27 mouse cellular contexts compared by ENCODE assay signal in genomic region chr1:98522977-98523376, GRCm38 (mm10).
DNase-seq lines count a peak whose midpoint lies in the region; ATAC-seq lines count a peak whose summit lies in the region.
"Had no signal": no experiment of that assay in that cellular context is flagged by ENCODE, and none has a peak within 500 bp of the region (broad histone marks: within the 10 kb centered on the region; RNA-seq: fewer than 3 reads in every experiment).

No protein-coding gene starts in this region.

- WGBS in forebrain, embryonic 15.5 days = 79% methylated on average over 2 of the region's 2 CpGs
- 90% methylated on average over 2 of the region's 2 CpGs for WGBS in forebrain, embryonic 12.5 days
- 80% methylated on average over 2 of the region's 2 CpGs for WGBS in midbrain, embryonic 12.5 days
- 84% methylated on average over 2 of the region's 2 CpGs for WGBS in midbrain, embryonic 16.5 days

- H3K36me3 ChIP-seq in forebrain, embryonic 15.5 days = no peaks in the 10 kb centered on the region
- H3K36me3 ChIP-seq in forebrain, embryonic 12.5 days (replicated peaks) = no peaks in the 10 kb centered on the region
- no peaks in the 10 kb centered on the region for H3K36me3 ChIP-seq in midbrain, embryonic 12.5 days
- no peaks in the 10 kb centered on the region for H3K36me3 ChIP-seq in midbrain, embryonic 16.5 days (ENCODE audit: control insufficient read depth, insufficient read depth, low read length)
- H3K36me3 ChIP-seq: embryonic facial prominence, embryonic 10.5 days; heart, embryonic 12.5 days; hindbrain, embryonic 10.5 days; limb, embryonic 10.5 days; liver, embryonic 15.5 days; lung, embryonic 15.5 days; stomach, embryonic 15.5 days had no signal

- no peak overlapping the region for H3K4me3 ChIP-seq in forebrain, embryonic 15.5 days
- H3K4me3 ChIP-seq in forebrain, embryonic 12.5 days (replicated peaks) = no peak overlapping the region
- H3K4me3 ChIP-seq in midbrain, embryonic 12.5 days = no peak overlapping the region
- no peak overlapping the region for H3K4me3 ChIP-seq in midbrain, embryonic 16.5 days (ENCODE audit: low read depth, low read length)
- H3K4me3 ChIP-seq: embryonic facial prominence, embryonic 10.5 days; heart, embryonic 12.5 days; hindbrain, embryonic 10.5 days; layer of hippocampus, adult 2 months; limb, embryonic 10.5 days; liver, embryonic 15.5 days; lung, embryonic 15.5 days; stomach, embryonic 15.5 days had no signal

- H3K27ac ChIP-seq in forebrain, embryonic 15.5 days (replicated peaks) = no peak overlapping the region
- no peak overlapping the region for H3K27ac ChIP-seq in forebrain, embryonic 12.5 days
- no peak overlapping the region for H3K27ac ChIP-seq in midbrain, embryonic 12.5 days (replicated peaks)
- no peak overlapping the region for H3K27ac ChIP-seq in midbrain, embryonic 16.5 days (ENCODE audit: low read length)
- H3K27ac ChIP-seq: embryonic facial prominence, embryonic 10.5 days; hindbrain, embryonic 10.5 days; layer of hippocampus, adult 2 months; limb, embryonic 10.5 days; liver, embryonic 15.5 days; lung, embryonic 15.5 days; stomach, embryonic 15.5 days had no signal

- H3K9me3 ChIP-seq in forebrain, embryonic 15.5 days = no peaks in the 10 kb centered on the region
- no peaks in the 10 kb centered on the region for H3K9me3 ChIP-seq in forebrain, embryonic 12.5 days
- H3K9me3 ChIP-seq in midbrain, embryonic 12.5 days = no peaks in the 10 kb centered on the region
- no peaks in the 10 kb centered on the region for H3K9me3 ChIP-seq in midbrain, embryonic 16.5 days (replicated peaks; ENCODE audit: control insufficient read depth, low read length, poor library complexity, severe bottlenecking)
- H3K9me3 ChIP-seq: embryonic facial prominence, embryonic 10.5 days; heart, embryonic 12.5 days; hindbrain, embryonic 10.5 days; limb, embryonic 10.5 days; liver, embryonic 15.5 days; lung, embryonic 15.5 days; stomach, embryonic 15.5 days had no signal

- H3K9ac ChIP-seq in forebrain, embryonic 15.5 days (replicated peaks) = no peak overlapping the region
- H3K9ac ChIP-seq in forebrain, embryonic 12.5 days = no peak overlapping the region
- H3K9ac ChIP-seq in midbrain, embryonic 12.5 days (replicated peaks) = no peak overlapping the region
- H3K9ac ChIP-seq in midbrain, embryonic 16.5 days (ENCODE audit: low read depth, low read length) = no peak overlapping the region
- H3K9ac ChIP-seq: heart, embryonic 12.5 days; liver, embryonic 15.5 days; lung, embryonic 15.5 days; stomach, embryonic 15.5 days had no signal

- ATAC-seq in forebrain, embryonic 15.5 days (replicated peaks) = peak; percentile 43; the same call in 1 of the 2 replicates
- no peak for ATAC-seq in forebrain, embryonic 12.5 days (ENCODE audit: low FRiP score)
- 0 out of 2 replicates have a peak, but pooled peaks have one; percentile 34 for ATAC-seq in midbrain, embryonic 12.5 days (ENCODE audit: low FRiP score, low read depth)
- ATAC-seq in midbrain, embryonic 16.5 days = no peak
- ATAC-seq: inflammation-experienced regulatory T-cells, adult 6 months had no signal

- no peak overlapping the region for H3K4me2 ChIP-seq in forebrain, embryonic 15.5 days (replicated peaks)
- H3K4me2 ChIP-seq in forebrain, embryonic 12.5 days = no peak overlapping the region
- no peak overlapping the region for H3K4me2 ChIP-seq in midbrain, embryonic 12.5 days (replicated peaks)
- H3K4me2 ChIP-seq in midbrain, embryonic 16.5 days (ENCODE audit: low read length) = no peak overlapping the region
- H3K4me2 ChIP-seq: heart, embryonic 12.5 days; liver, embryonic 15.5 days; lung, embryonic 15.5 days; stomach, embryonic 15.5 days had no signal

- H3K27me3 ChIP-seq in forebrain, embryonic 15.5 days = no peaks in the 10 kb centered on the region
- no peaks in the 10 kb centered on the region for H3K27me3 ChIP-seq in forebrain, embryonic 12.5 days
- H3K27me3 ChIP-seq in midbrain, embryonic 12.5 days = no peaks in the 10 kb centered on the region
- H3K27me3 ChIP-seq in midbrain, embryonic 16.5 days (ENCODE audit: control insufficient read depth, insufficient read depth, low read depth, low read length) = no peaks in the 10 kb centered on the region
- H3K27me3 ChIP-seq: heart, embryonic 12.5 days; liver, embryonic 15.5 days; lung, embryonic 15.5 days; stomach, embryonic 15.5 days had no signal

- peak; percentile 17 for DNase-seq in ES-CJ7 (ENCODE audit: low read depth, low spot score)
- peak; percentile 4 for DNase-seq in ZHBTc4 (ENCODE audit: low read depth, low spot score)
- DNase-seq in gastrocnemius, adult 8-10 months (ENCODE audit: low spot score in 2 of 2) = no peak
- DNase-seq: adrenal gland, postnatal 25 days; cerebellum, adult 11-12 months; gastrocnemius, postnatal 25 days; heart, adult 18-20 months; heart, postnatal 10 days; kidney, adult 9 months; kidney, postnatal 25 days; liver; lung, postnatal 4 days; thymus, adult 18-20 months; thymus, postnatal 4 days had no signal

- no peaks in the 10 kb centered on the region for H3K4me1 ChIP-seq in forebrain, embryonic 15.5 days
- H3K4me1 ChIP-seq in forebrain, embryonic 12.5 days = no peaks in the 10 kb centered on the region
- H3K4me1 ChIP-seq in midbrain, embryonic 12.5 days = no peaks in the 10 kb centered on the region
- H3K4me1 ChIP-seq in midbrain, embryonic 16.5 days (ENCODE audit: control insufficient read depth, insufficient read depth, low read length) = no peaks in the 10 kb centered on the region
- H3K4me1 ChIP-seq: embryonic facial prominence, embryonic 10.5 days; heart, embryonic 12.5 days; hindbrain, embryonic 10.5 days; limb, embryonic 10.5 days; liver, embryonic 15.5 days; lung, embryonic 15.5 days; stomach, embryonic 15.5 days had no signal

Comparison
In these comparisons a context has a peak if more than half of its experiments do, and no peak if none do; other contexts are left out.
1. ATAC-seq: peak in forebrain, embryonic 15.5 days (single experiment) and midbrain, embryonic 12.5 days (single experiment); none in forebrain, embryonic 12.5 days (single experiment) and midbrain, embryonic 16.5 days (single experiment).
2. DNase-seq: peak in ES-CJ7 (single experiment) and ZHBTc4 (single experiment); none in gastrocnemius, adult 8-10 months (0 of 2).